Mouse (Mus musculus) hindbrain, postnatal 0 days (tissue): ENCODE measurements around the gene Cep97. TPM values are rescaled to one million over a fixed set of nuclear protein-coding genes. Genes with fewer than 3 reads are reported as not detected.

Experiments used
- ATAC-seq: fragments of 200-750 bp; cut with Nextera tagmentation; 2 replicates; pipeline ENCODE4 v1.8.0; 2017; ENCODE audit warnings: mild to moderate bottlenecking, moderate TSS enrichment, moderate library complexity
- DNase-seq: peaks from one replicate; pipeline ENCODE4 v3.0.0-alpha.2; 2015; ENCODE audit warnings: low spot score
- H3K27ac ChIP-seq: fragments of 300-500 bp; sonication (generic); 2 replicates; pipeline ENCODE4 v1.5.1; 2014; ENCODE audit warnings: mild to moderate bottlenecking
- H3K27me3 ChIP-seq: fragments of 300-500 bp; sonication (generic); 2 replicates; pipeline ENCODE4 v1.6.1; 2014; ENCODE audit warnings: low read length, mixed read lengths; ENCODE audit not compliant: insufficient read depth
- H3K36me3 ChIP-seq: fragments of 300-500 bp; sonication (generic); 2 replicates; pipeline ENCODE4 v1.6.1; 2014; ENCODE audit warnings: low read length, mixed read lengths; ENCODE audit not compliant: insufficient read depth
- H3K4me1 ChIP-seq: fragments of 300-500 bp; sonication (generic); 2 replicates; pipeline ENCODE4 v1.6.1; 2014; ENCODE audit warnings: antibody characterized with exemption, low read length, mixed read lengths; ENCODE audit not compliant: insufficient read depth
- H3K4me2 ChIP-seq: fragments of 300-500 bp; sonication (generic); 2 replicates; pipeline ENCODE4 v1.6.1; 2014; ENCODE audit warnings: low read depth, mild to moderate bottlenecking, low read length, moderate library complexity, mixed read lengths
- H3K4me3 ChIP-seq: fragments of 300-500 bp; sonication (generic); 2 replicates; pipeline ENCODE4 v1.5.1; 2014; ENCODE audit warnings: low read length
- H3K9ac ChIP-seq: fragments of 300-500 bp; sonication (generic); replicated peaks from 2 replicates; pipeline ENCODE4 v1.6.1; 2014; ENCODE audit warnings: mild to moderate bottlenecking, low read length, moderate library complexity, mixed read lengths
- H3K9me3 ChIP-seq: fragments of 300-500 bp; sonication (generic); 2 replicates; pipeline ENCODE4 v1.6.1; 2016; ENCODE audit warnings: low read length, mixed read lengths
- CTCF ChIP-seq: IDR thresholded peaks from 2 replicates; pipeline ENCODE4 v1.5.1; 2016; ENCODE audit warnings: antibody characterized with exemption, control low read depth, low read depth
- WGBS: fragments of 180-500 bp; shearing (Covaris S2); extraction: QIAGEN DNeasy Blood & Tissue Kit; methylation state at CpG from one replicate; pipeline ENCODE4 v1.1.7; 2014; 5-methylcytosine and 5-hydroxymethylcytosine counted together
- polyA plus RNA-seq: library from polyadenylated mRNA; unstranded; fragments of >200 nt; fragmentation: Nextera tagmentation; extraction: Ambion mirVana; gene quantifications from 2 replicates; pipeline ENCODE4 v1.2.1, GENCODE M21; 2015
- total RNA-seq: library from RNA; depleted of rRNA; stranded (reverse); fragments of >200 nt; gene quantifications from 2 replicates; pipeline ENCODE4 v1.2.3, GENCODE M21; 2014

The Cep97 gene
- total and polyA plus RNA-seq, 2 experiments from 2014 or later: 5.8 to 7.1 TPM

DNA sequence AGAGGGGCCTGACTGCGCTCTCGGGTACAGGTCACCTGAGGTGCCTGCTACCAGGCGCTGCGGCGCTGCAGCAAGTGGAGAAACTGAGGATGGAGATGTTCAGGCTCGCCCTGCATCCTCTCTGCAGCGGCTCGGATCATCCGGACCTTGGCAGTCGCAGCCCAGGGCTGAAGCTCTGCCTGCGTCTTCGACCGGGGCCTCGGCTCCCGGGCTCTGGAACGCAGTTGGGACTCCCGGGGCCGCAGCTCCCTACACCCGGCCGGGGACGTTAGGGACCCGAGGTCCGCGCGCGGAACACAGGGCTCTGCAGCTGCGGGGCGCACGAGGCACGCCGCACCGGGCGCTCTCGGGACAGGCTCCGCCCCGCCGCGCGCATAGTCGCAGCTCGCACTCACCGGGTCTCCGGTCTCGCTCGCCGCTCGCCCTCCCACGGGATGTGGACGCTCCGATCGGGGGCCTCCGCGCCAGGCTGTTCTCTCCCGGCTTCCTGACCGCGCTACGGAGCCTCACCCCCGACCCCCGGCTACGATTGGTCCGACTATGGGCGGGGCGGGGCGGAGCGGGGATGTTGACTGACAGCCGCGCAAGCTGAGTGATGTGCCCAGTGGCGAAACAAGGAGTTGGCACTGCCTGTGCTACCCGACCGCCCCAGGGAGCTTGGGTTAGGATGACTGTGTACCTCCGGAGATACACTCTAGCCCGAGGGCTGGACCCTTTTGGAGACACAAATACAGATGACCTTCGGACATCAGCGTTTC lies 39.6 kb downstream of the Cep97 start, which contains the start of gene Nxpe3:
TSS of gene Nxpe3 (minus strand) at position 393 of the 758 bp plus-strand sequence.
- Histone ChIP-seq H3K4me1 (peaks cover 9% of the 10 kb centered on the region; the same call in 1 of the 2 replicates), H3K36me3 (no peaks in the 10 kb centered on the region), H3K4me3 (peak within 1 kb of the TSS; percentile 85), H3K4me2 (peak within 1 kb of the TSS; percentile 85), H3K9me3 (no peaks in the 10 kb centered on the region), H3K27me3 (no peaks in the 10 kb centered on the region), H3K9ac (peak within 1 kb of the TSS; percentile 79), H3K27ac (peak within 1 kb of the TSS; percentile 91)
- ATAC-seq (peak; percentile 96), DNase-seq (peak; percentile 90)
- TF ChIP-seq CTCF: peak; percentile 43
- WGBS: under 1% methylated on average over 58 of the region's 74 CpGs

GRCm38 (mm10) chr16:55894536-55894892 lies 40.1 kb downstream of the Cep97 start:
- Histone ChIP-seq H3K27me3 (no peaks in the 10 kb centered on the region), H3K4me1 (peaks cover 9% of the 10 kb centered on the region; the same call in 1 of the 2 replicates), H3K27ac (peak overlapping the region; percentile 91), H3K36me3 (no peaks in the 10 kb centered on the region), H3K9ac (peak overlapping the region; percentile 79), H3K9me3 (no peaks in the 10 kb centered on the region), H3K4me2 (peak overlapping the region; percentile 85), H3K4me3 (peak overlapping the region; percentile 85)
- WGBS: 0% methylated on average over 4 of the region's 4 CpGs
- ATAC-seq (no peak), DNase-seq (peak; percentile 54)
- no peak for TF ChIP-seq CTCF

DNA sequence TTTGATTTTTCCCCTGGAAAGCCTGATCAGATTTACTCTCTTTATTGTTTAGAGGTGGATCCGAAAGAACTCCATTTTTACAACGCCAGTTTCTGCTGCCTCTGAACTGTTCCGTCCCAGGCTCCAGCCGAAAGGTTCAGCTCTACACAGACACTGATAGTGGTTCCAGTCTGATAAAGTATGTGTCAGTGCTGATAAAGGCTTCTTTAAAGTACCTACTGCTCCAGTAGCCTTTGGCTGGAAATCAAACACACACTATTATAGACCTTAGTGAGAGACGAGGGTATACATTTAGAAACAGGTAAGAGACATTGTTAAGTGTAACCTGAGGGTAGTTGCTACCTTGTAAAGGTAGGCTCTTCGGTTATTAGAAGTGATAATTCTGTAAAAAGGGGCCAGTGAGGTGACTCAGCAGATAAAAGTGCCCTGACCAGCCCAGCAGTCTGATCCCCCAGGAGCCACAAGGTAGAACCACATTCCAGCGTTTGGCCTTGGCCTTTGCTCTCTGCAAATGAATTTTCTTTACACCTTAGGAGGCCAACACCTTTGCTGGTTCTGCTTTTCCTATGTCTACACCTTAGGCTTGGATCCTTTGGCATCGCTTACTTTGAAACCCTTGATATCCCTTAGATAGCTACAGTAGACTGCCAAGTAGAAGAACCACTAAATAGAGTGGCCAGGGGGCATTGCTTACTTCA lies 41.1 kb downstream of the Cep97 start:
- WGBS: 87% methylated on average over 8 of the region's 8 CpGs
- no peaks in the 10 kb centered on the region for H3K36me3 ChIP-seq
- no peak overlapping the region for H3K4me3 ChIP-seq
- peaks cover 9% of the 10 kb centered on the region; the same call in 1 of the 2 replicates for H3K4me1 ChIP-seq
- DNase-seq (no peak), ATAC-seq (no peak)
- no peaks in the 10 kb centered on the region for H3K9me3 ChIP-seq
- H3K27me3 ChIP-seq: no peaks in the 10 kb centered on the region
- H3K4me2 ChIP-seq: 0 out of 2 replicates have a peak overlapping the region, but pooled peaks have one; percentile 85
- H3K9ac ChIP-seq: no peak overlapping the region
- TF ChIP-seq CTCF: no peak
- H3K27ac ChIP-seq: no peak overlapping the region

- Histone ChIP-seq H3K27ac (no peak overlapping the region), H3K4me1 (peaks cover 9% of the 10 kb centered on the region; the same call in 1 of the 2 replicates), H3K4me2 (no peak overlapping the region), H3K4me3 (no peak overlapping the region), H3K27me3 (no peaks in the 10 kb centered on the region), H3K36me3 (no peaks in the 10 kb centered on the region), H3K9me3 (no peaks in the 10 kb centered on the region), H3K9ac (no peak overlapping the region)
- DNase-seq (no peak), ATAC-seq (no peak)
- no peak for TF ChIP-seq CTCF
- 82% methylated on average over 6 of the region's 7 CpGs for WGBS
Observed at GRCm38 (mm10) chr16:55892484-55892883, 42.2 kb downstream of the Cep97 start.

DNA sequence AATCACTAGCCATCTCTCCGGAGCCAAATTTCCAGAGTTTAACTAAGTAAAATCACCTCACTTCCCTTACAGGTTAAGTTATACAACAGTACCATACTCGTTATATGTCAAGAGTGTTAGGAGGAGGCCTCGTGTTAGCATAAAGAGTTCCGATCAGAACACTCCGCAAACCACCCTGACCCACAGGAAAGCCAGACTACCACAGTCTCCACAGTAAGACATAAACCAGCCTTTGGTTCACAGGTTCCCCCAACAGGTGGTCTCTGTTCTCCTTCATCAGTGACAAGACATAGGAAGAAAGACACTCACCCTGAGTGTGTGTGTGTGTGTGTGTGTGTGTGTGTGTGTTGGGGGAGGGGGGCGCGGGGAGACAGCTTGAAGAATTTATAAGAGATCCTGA lies 43.3 kb downstream of the Cep97 start:
- Histone ChIP-seq H3K27me3 (no peaks in the 10 kb centered on the region), H3K4me3 (no peak overlapping the region), H3K27ac (no peak overlapping the region), H3K9ac (no peak overlapping the region), H3K9me3 (no peaks in the 10 kb centered on the region), H3K4me2 (no peak overlapping the region), H3K4me1 (peaks cover 9% of the 10 kb centered on the region; the same call in 1 of the 2 replicates), H3K36me3 (no peaks in the 10 kb centered on the region)
- WGBS: 95% methylated on average over 7 of the region's 7 CpGs
- no peak for ATAC-seq
- no peak for TF ChIP-seq CTCF
- no peak for DNase-seq

GRCm38 (mm10) chr16:55890346-55891136 lies 44.1 kb downstream of the Cep97 start:
- Histone ChIP-seq H3K4me3 (no peak overlapping the region), H3K4me1 (peaks cover 9% of the 10 kb centered on the region; the same call in 1 of the 2 replicates), H3K36me3 (no peaks in the 10 kb centered on the region), H3K4me2 (no peak overlapping the region), H3K27ac (no peak overlapping the region), H3K9ac (no peak overlapping the region), H3K9me3 (no peaks in the 10 kb centered on the region), H3K27me3 (no peaks in the 10 kb centered on the region)
- 91% methylated on average over 19 of the region's 19 CpGs for WGBS
- ATAC-seq: no peak
- TF ChIP-seq CTCF: no peak
- no peak for DNase-seq
